Mouse (Mus musculus): ENCODE measurements around the gene Usb1.
"Not testable (repeated sequence)": the region's sequence is repeated elsewhere in the genome, so short reads cannot be mapped to it uniquely, and the experiment has no call there.

The Usb1 gene

DNA sequence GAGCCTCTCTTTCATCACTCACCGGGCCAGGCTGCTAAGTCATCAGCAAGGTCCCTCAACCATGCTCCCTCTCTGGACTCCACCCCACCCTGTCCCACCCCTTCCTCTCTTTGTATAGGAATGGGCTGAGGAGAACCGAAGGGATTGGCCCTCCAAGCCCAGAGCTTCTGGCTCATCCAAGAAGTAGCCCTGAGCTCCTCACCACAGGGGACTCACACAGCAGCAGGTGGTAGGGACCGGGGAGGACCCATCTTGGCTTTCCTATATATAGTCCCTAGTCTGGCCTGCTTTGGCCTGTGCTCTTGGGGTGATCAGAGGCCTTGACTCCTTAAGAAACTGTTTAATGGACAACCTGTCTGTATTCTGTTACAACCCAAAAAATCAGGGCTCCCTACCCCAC is 42.3 kb downstream of the Usb1 start:
- no peak for DNase-seq (ENCODE audit: low read depth, low spot score)

DNA sequence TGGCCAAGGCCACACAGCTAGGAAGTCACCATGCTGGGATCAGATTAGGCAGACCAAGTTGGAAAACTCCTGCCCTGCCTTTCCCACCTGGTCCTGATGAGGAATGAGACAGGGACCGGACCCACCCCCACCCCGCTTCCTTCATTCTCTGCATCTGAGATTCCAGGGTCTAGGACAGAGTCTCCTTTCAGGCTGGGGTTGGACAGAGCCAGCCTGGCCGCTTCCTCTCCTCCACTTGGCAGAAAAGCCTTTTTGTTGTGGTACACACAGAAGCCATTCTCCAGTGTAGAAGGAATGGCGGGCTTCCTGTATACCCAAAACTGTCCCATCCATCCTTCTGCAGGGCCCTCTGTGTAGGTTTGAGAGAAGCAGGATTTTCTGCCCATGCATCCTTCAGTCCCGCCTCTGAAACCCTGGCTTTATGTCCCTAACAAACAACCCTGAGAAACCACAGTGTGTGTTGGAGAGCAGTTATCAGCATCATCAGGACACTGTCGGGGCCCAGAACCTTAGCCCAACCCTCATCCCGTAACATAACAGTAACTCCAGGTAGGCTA is 43.4 kb downstream of the Usb1 start:
- DNase-seq (ENCODE audit: low read depth, low spot score): no peak

DNA sequence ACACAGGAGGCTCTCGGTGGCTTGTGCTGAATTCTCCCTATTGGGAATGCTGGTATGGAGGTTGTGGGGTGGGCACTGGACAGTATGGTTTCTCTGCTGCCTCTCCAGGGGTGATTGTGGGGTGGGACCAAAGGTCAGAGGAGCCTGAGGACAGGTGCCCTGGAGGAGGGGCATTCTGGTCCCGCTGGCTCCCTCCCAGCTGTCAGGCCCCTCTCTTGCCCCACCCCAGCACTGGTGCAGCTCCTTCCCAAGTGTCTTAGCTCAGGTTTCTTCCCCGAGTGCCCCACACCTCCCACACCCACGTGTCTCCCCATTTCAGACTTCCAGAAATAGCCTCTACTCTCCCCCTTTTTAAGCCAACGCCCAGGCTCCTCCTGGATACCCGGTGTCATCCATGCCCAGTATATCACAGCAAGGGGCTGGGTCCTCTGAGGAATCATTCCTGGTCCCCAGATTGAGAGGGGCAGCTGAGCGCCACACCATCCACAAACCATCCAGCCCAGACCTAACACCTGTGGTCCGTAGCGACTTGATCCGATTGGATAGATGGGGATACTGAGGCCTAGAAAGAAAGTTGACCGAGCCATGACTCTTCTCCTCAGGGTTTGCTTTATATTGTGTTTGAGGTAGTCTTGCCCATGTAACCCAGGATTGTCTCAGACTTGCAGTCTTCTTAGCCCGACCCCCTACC is 44.4 kb downstream of the Usb1 start:
- DNase-seq (ENCODE audit: low read depth, low spot score): no peak

DNA sequence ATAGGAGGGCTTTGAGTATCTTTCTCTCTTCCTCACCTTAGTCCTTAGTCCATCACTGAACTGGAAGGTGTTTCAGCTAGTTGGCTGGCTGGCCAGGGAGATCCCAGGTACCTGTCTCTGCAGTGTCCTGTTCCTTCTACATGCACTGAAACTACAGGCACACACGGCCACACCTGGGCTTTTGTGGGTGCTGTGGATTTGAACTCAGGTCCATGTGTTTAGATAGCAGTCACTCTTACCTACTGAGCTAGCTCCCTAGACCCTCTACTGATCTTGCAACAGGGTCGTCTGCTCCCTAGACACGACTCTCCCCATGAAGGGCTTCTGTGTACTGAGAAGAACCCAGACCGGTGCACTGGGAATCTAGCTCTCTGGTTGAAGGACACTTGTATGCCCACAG is 45.0 kb downstream of the Usb1 start:
- DNase-seq (ENCODE audit: low read depth, low spot score): no peak

DNA sequence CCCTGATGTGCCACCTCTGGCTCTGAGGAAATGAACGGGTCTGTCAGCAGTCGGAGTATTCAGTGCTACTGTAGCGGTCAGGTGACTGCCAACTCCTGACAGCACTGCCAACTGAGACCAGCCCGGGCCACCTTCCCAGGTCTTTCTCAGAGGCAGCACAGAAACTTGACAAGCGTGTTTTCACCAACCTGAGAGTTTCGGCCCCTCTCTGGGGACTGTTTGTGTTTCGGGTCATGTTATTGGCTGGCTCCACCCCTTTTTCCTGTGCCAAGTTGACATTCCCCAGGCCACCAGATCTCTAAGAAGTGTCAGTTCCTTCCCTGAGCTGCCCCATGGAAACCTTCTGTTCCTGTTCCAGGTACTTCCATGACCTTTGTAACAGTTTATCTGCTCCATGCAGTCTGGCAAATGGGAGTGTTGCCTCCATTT is 45.8 kb downstream of the Usb1 start:
- no peak for DNase-seq (ENCODE audit: low read depth, low spot score)

DNA sequence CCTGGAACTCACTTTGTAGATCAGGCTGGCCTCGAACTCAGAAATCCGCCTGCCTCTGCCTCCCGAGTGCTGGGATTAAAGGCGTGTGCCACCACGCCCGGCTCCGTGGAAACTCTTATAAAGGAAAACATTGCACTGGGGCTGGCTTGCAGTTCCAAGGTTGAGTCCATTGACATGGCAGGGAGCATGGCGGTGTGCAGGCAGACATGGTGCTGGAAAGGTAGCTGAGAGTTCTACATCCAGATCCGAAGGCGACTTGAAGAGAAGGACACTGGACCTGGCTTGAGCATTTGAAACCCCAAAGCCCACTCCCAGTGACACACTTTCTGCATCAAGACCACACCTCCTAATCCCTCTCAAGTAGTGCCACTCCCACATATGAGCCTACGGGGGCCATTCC is 46.8 kb downstream of the Usb1 start:
- DNase-seq (ENCODE audit: low read depth, low spot score): not testable (repeated sequence)

DNA sequence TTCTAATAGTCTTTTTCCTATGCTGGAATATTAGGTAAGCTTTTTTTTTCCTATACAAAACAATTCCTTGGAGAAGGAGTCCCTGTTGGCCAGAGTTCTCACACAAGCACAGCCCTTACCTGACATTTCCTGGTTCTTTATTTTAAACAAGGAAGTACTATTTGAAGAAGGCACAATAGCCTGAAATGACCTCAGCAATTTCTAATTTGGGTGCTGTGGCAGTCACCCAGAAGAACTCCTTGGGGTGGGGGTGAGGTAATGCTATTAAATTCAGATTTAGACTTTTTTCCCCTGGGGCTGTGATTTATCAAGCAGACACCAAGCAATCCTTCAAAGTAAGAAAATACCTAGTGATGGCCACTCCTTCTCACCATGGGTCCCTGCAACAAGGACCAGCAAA is 48.9 kb downstream of the Usb1 start:
- no peak for DNase-seq (ENCODE audit: low read depth, low spot score)

DNA sequence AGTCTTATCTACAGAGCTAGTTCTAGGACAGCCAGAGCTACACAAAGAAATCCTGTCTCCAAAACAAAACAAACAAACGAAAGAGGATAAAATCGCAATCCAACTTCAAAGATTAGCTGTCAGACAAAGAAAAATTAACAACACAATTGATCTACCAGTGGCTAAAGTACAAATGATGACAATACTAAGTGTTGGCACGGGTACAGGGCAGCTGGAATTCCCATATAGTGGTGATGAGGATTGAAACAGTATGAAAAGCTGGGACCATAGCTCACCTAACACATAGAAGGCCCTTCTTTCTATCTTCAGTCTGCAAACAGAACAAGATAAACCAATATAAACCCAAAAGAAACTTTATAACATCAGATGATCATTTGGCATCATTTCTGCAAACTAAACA is 49.5 kb downstream of the Usb1 start:
- no peak for DNase-seq (ENCODE audit: low read depth, low spot score)

DNA sequence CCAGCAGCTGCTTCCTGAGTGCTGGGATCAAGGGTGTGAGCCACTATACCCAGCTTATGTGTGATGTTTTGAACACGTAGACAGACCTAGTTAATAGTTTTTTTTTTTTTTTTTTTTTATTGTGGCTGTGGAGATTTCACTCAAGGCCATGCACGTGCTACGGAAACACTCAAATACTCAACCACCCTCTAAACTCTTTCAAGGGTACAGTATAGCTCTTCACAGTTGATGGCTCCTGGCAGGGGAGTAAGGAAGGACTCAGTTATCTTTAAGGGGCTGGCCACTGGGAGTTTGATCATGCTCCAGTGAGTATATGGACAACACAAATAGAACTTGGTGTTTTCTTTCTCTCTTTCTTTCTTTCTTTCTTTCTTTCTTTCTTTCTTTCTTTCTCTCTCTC is 52.4 kb downstream of the Usb1 start:
- no peak for DNase-seq (ENCODE audit: low read depth, low spot score)

DNA sequence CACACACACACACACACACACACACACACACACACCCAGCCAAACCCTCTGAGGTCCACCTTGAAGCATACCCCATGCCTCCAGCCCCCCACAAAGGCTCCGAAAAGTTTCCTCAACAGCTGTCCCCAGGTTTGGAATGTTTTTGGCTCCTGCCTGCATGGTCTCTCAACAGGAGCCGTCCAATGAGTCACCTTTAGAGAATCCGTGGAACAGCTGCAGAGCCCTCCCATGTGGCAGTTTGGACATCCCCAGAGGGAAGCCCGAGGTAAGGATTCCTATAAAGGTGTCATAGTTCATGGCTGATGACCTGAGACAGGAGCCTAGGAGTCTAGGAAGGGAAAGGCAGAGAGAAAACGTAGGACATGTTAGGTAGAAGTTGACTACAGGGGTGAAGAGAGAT is 54.0 kb downstream of the Usb1 start:
- no peak for DNase-seq (ENCODE audit: low read depth, low spot score)

DNA sequence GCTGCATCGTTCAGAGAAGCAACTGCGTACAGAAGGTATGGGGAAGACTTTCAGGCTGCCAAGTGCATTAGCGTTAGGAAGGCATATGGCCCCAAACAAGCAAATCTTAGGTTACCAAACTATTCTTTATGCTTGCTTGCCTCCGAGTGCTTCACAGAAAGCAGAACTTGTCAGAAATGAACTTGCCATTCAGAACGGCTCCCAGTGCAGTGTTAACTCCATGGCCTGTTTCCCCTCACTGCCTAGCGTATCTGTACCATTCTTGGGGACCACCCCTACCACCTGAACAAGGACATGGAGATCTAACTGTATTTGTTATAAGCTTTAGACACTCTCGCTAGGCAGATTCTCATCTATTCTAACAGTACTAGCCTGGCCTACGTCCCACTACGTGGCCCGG is 55.1 kb downstream of the Usb1 start:
- no peak for DNase-seq (ENCODE audit: low read depth, low spot score)

DNA sequence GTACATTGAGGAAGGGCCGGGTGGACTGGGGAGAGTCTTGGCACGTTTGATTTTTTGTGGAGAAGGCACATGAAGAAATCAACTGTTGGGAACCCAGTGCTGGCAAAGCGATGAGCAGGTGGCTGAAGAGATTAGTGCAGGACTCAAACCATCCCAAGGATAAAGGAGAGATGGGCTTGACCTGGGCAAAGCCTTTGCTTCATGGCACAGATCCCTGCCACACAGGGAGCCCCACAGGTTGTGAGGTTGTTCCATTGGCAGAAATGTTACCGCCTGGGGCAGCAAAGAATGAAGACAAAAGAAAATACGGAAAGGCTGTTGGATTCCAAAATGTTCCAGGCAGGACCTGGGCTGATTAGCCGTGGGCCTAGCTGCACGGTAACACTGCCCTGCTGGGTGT is 55.9 kb downstream of the Usb1 start:
- no peak for DNase-seq (ENCODE audit: low read depth, low spot score)

DNA sequence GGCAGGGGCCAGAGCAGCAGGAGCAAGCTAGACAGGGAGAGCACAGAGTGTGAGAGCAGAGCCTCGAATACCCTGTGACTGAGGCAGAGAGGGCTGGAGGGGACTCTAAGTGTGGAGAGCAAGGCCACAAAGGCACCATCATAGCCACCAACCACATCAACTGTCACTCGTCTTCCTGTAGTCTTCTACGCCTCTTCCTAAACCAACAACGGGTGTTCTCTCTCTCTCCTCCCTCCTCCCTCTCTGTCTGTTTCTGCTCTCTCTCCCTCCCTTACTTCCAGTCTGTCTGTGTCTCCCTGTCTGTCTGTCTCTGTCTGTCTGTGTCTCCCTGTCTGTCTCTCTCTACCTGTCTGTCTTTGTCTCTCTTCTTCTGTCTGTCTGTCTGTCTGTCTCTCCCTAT is 58.2 kb downstream of the Usb1 start:
- peak; percentile 46 for DNase-seq (ENCODE audit: low read depth, low spot score)

DNA sequence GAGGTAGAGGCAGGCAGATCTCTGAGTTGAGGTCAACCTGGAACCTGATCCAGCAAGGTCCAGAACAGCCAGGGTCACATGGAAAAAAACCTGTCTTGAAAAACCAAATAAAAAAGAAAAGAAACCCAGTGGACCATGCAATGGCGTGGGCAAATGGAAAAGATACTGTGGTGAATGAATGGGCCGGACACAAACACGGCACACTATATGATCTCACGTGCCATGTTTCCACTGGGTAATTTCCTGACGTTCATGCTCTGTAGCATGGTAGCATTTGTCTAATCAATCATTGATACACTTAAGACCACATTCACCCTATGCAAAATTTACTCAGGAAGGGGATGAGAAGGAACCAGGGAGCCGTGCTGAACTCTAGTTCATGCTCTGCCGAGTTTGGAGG is 59.0 kb downstream of the Usb1 start:
- no peak for DNase-seq (ENCODE audit: low read depth, low spot score)

DNA sequence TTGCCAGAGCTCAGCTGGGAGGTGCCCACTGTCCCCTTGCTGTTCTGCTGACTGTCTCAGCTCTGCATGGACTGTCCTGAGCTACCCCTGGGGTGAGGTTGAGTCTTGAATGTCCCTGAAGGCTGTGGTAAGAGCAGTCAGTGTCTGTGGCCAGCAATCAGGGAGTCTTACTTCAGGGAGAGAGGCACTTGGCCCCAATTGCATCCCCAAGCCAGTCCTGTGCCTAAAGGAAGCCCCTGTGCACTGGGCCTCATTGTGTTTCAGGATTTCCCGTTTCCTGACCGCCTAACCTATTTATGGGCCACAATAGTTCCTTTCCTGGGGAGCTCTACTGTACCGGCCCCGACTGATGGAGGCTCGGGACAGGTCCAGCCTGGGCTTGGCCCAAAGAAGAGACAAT is 60.5 kb downstream of the Usb1 start:
- DNase-seq (ENCODE audit: low read depth, low spot score): no peak

DNA sequence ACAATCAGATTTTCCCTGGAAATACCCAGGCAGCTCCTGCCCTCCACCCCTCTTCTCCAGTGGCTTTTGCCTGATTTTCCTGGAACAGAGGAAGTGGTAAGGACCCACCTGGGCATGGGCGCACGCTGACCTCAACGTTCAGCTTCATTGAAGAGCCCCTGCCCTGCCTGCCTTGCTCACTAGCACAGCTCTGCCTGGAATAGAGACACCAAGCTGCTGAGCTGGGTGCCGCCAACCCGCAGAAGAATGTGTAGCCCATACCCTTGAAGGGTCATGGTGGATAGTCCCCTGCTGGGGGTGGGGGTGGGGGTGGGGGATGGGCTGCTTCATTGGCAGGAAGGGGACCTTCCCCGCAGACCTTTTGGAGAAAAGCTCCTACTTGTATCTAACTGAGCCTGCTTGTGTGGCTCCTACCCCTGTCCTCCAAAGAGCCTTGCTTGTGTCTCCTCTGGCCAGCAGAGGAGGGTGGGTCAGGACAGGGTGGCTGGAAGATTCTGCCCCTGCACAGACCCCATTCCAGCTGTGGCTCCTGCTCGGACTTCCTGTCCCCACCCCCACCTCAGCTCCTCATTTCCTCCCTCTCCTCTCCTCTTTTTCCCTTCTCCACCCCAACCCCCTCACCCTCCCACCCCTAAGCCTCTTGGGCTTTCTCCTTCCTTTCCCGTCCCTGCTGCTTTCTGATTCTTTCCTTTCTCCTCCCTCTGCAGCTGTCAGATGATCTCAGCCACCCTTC is 63.3 kb downstream of the Usb1 start:
- no peak for DNase-seq (ENCODE audit: low read depth, low spot score)

DNA sequence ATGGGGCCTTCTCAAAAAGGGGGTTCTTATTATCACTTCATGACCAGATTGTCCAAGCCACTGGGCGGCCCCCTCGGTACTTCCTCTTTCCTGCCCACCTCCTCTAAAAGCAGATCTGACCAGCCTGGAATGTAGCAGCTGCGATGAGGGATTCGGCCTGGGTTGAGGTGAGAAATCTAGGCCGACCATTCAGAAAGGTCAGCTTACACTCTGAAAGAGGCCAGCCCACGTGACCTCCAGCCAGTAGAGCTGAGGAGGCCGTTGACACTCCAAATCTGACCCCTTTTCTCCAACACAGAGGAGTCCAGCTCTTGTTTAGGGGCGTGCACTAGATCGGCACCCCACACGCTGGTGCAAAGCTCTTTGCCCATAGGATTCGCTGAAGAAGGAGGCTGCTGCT is 64.7 kb downstream of the Usb1 start:
- no peak for DNase-seq (ENCODE audit: low read depth, low spot score)
